Mouse (Mus musculus): Measurements from ENCODE around the gene Cpsf3. TPM values are rescaled to one million over a fixed set of nuclear protein-coding genes. Genes with fewer than 3 reads are reported as not detected.
A peak's percentile ranks its signal among the peaks of the same experiment; 100 is the strongest.

The Cpsf3 gene
- total RNA-seq (2017) = 112 and 118 TPM in 2 replicates

DNA sequence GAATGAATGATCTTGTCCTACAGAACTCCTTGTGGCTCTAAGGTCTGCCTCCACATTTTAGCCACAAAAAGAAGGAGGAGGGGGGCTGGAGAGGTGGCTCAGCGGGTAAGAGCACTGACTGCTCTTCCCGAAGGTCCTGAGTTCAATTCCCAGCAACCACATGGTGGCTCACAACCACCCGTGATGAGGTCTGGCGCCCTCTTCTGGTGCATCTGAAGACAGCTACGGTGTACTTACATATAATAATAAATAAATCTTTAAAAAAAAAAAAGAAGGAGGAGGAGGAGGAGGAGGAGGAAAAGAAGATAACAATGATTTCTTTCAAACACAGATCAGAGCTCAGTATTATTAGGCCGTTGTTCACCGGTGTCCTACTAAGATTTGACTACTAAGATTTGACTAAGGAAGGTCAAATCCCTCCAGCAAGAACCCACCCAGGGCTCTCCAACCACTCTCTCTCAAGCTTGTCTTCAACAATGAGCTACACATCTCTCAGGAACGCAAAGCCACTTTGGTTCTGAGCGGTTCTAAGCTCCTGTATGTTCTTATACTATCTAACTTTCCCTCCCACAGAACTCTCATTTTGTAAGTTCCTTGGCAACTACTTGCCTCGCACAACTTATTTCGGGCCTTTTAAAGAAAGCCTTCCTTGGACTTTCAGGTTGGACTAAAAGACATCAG, at the start of gene Cpsf3:
TSS of gene Cpsf3 (plus strand) at position 631 of the 681 bp plus-strand sequence.
- no peak for ATAC-seq (ENCODE audit: extremely low read depth, insufficient number of reproducible peaks, low FRiP score, poor library complexity, severe bottlenecking)

DNA sequence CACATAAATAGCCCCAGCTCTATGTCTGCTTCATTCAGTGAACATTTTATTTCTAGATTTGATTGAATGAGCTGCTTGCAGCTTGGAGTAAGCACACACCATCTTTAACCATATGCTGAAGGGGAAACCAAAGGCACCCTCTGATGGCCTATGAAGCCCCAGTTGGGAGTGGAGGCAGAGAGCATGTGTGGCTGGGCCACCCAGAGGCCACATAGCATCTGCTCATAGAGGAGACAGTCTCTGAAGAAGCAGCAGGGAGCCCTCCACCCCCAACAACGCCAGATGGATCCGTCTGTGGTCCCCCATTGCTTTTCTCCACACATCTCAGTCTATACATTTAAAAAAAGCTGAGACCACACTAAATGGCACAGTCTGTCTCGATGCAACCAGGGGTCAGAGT, 43.2 kb upstream of the Cpsf3 start:
- no peak for ATAC-seq (ENCODE audit: extremely low read depth, insufficient number of reproducible peaks, low FRiP score, poor library complexity, severe bottlenecking)

DNA sequence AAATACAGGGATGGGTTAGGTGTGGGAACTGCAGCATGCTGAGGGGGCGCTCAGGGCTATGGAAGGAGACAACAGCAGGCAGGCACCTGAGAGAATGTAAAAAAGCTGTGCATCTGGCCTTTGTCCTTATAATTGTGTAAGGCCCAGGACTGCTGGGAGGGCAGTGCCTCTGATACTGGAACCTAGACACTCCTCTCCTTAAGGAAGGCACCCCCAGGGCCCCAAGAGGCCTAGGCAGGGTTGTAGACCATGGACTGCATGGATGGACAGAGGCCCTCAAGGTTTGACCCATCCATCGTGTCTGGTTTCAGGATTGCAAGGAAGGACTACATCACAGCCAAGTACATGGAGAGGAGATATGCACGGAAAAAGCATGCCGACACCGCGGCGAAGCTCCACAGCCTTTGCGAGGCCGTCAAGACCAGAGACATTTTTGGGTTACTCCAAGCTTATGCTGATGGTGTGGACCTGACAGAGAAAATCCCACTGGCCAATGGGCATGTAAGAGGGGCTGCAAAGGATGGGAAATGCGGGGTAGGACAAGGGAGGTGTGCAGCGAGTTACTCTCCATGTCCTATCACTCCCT, 40.7 kb upstream of the Cpsf3 start:
- ATAC-seq (ENCODE audit: extremely low read depth, insufficient number of reproducible peaks, low FRiP score, poor library complexity, severe bottlenecking) = no peak

DNA sequence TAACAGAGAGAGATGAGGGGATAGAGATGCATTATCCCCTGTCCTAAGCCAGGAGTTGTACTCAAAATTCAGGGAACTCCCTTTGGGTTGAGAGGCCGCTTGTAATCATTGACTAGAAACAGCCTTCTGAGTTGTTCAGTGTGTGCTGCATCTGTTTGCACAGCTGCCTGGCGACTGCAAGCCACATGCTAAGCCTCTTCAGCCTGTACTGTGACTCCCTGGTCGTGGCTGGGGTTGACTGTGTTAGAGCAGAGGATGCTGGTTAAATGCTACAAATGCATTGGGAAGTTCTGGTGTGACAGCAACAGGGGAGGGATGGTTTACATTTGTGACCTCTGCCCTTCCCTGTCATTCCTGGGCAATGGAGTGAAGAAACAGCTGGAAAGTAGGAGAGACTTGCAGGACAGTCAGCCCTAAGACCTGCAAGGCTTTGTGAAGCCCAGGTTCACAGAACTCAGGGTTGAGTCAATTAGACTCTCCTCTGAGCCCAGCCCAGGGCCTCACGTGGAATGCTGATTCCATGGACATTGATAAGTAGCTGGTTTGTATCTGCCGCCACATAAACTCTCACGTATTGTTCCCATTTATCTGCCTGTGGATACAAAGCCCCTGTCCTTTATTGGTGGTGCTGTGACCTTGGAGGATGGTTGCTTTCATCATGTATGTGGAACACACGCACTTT, 37.3 kb upstream of the Cpsf3 start:
- ATAC-seq (ENCODE audit: extremely low read depth, insufficient number of reproducible peaks, low FRiP score, poor library complexity, severe bottlenecking) = no peak

DNA sequence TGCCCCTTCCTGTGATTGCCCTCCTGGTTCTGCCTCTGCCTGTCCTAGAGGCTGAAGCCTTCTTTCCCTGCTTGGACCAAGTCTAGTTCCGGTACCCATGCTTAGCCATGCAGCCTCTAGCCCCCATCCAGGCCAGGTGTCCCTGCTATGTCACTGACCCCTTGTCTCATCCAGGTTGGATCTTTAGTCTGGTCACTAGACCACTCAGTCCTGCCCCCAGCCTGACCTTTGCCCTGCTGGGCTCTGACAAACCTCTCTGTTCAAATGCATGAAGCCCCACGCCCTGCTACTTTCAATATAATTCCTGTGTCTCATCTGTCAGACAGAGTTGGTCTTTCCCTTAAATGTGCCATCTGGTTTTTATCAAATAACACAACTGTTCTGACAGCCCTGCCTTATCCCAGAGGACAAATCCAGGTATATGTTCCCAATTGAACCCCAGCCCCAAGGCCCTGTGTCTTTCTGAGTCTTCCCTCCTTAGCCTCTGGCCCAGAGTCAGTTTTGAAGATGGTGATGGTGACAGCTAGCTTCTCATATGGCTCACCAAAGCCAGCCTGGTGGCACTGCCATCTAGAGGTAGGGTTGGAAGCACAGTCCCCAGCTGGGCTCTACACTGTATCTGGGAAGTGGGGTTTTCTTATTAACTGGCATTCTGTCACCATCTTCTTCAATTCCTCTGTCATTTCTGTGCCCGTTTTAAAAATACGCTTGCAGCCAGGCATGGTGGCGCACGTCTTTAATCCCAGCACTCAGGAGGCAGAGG, 24.5 kb upstream of the Cpsf3 start:
- peak; percentile 48 for ATAC-seq (ENCODE audit: extremely low read depth, insufficient number of reproducible peaks, low FRiP score, poor library complexity, severe bottlenecking)

DNA sequence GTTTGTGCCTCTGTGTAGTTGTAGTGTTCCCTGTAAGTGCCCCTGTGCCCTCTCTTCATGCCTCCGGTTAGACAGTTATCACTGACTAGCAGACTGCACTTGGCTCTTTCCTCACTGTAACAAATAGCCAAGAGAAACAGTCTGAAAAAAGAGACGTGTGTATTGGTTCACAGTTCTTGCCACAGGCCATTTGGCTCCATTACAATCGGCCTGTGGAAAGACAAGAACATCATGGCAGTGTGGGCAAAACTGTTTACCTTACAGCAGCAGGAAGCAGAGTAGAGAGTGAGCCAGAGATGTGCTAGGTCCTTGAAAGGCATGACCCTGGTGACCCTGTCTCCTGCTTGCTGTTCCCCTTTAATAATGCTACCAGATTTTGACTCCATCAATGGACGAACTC, 23.7 kb upstream of the Cpsf3 start:
- ATAC-seq (ENCODE audit: extremely low read depth, insufficient number of reproducible peaks, low FRiP score, poor library complexity, severe bottlenecking) = no peak

DNA sequence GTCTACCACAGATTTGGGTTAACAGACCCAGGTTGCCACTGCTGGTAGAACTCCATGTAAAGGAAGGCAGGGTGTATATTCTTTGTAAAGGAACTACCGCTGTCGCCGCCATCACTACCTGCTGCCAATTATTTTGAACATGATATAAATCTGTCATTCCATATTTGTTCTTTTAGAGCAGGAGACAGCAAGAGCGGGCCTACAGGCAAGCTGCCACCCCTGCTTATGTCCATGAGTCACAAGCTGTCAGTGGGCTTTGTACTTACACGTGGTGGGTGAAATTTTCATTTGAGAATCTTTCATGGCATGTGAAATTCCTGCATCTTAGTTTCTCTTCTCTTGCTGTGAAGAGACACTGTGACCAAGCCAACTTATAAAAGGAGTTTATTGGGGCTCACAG, 21.9 kb upstream of the Cpsf3 start:
- no peak for ATAC-seq (ENCODE audit: extremely low read depth, insufficient number of reproducible peaks, low FRiP score, poor library complexity, severe bottlenecking)

DNA sequence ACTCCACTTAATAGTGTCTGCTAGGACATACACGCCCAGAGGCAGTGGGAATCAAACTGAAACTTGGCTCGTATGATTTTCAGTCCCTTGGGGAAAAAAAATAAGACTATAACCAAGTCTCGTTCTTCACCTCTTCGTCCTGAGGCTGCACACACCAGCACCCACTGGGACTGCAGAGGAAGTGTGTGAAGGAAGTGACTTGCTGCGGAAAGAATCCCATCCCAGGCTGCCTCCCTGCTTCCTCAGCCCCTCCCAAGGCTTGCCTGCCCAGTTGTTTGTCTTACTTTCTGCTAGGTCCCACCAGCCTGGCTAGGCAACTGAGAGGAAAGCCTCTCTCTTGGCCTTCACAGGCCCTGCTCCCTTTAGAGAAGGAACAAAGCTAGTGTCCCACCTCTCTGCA, 20.9 kb upstream of the Cpsf3 start:
- ATAC-seq (ENCODE audit: extremely low read depth, insufficient number of reproducible peaks, low FRiP score, poor library complexity, severe bottlenecking) = no peak

DNA sequence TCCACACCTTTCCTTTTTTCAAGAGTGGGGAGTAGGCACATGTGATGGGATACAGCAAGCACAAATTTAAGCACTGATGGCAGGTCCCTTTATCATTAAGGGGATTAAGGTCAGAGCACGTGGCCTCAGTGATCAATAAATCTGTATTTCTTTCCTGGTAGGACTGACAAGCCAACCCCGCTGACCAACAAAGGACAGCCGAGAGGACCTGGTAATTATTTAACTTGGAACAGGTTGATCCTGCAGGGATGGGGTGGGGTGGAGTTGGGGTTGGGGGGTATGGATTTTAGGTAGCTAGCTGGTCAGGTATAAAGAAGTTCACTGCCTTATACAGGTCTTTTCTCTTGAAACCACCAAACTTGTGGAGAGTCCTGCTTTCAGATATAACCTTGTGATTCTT, 20.2 kb upstream of the Cpsf3 start:
- no peak for ATAC-seq (ENCODE audit: extremely low read depth, insufficient number of reproducible peaks, low FRiP score, poor library complexity, severe bottlenecking)

DNA sequence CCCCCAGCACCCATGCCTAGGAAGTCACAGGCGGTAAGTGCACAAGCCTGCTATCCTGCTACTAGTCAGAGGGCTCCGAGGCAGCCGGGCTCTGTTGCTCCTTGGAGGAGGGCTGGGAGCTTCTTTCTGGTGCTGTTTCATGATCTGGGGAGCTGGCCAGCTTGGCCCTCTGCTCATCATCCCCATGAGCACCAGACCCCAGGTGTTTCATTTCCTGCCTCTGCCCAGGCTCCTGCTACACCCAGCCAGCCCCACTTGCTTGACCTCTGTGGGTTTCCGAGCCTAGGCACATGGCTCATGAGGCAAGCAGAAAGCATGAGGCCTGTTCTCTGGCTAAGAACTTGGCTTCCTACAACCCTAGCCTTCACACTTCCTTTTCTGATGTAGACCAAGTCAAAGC, 19.7 kb upstream of the Cpsf3 start:
- no peak for ATAC-seq (ENCODE audit: extremely low read depth, insufficient number of reproducible peaks, low FRiP score, poor library complexity, severe bottlenecking)

DNA sequence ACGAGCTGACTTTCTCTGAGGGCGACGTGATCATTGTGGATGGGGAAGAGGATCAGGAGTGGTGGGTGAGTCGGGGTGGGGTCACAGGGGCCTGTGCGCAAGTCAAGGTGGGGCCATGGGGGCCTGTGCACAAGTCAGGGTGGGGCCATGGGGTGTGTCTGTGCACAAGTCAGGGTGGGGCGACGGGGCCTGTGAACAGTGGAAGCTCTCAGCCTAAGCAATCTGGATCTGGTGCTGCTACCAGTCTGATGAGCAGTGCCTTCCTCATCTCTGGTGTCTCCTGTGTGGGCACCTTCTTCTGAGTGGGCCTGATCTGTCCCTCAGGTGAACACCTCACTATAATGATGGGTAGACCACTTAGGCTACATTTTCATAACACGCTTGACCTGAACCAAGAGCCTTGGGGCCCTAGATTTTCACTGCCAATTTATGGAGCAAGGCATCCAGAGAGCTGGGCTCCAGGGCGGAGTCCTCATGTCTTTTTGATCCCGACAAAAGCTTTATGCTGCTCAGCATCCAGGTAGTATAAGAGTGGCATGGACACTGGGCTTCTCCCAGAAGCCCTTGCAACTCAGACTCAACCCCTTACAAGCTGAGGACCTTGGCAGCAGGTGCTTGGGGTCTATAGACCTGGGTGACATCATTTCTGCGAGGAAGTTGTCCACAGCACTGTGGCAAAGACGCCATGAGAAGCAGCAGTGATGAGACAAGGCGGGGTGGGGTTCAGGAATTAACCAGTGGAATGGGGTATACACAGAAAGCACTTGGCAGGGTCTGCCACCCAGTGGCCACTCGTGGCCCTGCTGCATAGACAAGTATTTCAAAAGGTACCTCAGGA, 19.0 kb upstream of the Cpsf3 start:
- ATAC-seq (ENCODE audit: extremely low read depth, insufficient number of reproducible peaks, low FRiP score, poor library complexity, severe bottlenecking) = peak; percentile 30; the same call in 1 of the 2 replicates

DNA sequence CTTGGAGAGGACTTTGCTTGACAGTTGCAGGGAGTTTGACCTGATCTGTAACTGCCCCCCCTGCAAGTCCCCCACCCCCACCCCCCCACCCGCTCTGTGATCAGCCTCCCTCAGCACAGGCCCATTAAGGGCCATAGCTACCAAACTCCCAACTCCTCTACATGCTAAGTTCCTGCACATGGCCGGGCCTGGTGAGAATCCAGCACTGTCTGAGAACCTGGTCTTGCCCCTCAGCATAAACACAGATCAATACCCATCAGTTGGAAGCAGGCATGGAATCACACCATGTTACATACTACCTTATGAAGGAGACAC, 18.4 kb upstream of the Cpsf3 start:
- no peak for ATAC-seq (ENCODE audit: extremely low read depth, insufficient number of reproducible peaks, low FRiP score, poor library complexity, severe bottlenecking)

DNA sequence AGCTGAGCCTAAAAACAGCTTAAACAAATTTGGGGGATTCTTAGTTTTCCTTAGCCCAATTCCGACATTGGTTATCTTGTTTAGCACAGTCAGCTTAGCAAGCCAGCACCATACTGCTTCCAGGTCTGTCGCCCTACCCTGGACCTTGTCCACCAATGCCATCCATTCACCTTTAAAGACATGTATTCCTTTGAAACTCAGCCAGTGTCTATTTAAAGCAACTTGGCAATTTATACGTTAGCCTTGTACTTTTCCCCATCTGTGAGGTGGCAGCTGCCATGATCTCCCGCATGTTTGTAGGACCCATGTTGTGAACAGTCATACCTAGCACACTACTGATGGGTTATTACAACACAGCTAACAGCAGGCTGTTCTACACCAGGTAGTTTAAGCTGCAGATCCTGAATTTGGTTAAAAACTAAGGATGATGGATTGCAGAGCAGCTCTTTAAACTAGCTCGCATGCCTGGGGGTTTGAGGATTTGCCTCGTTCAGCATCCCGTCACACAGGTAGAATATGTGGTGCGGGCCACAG, 17.0 kb upstream of the Cpsf3 start:
- ATAC-seq (ENCODE audit: extremely low read depth, insufficient number of reproducible peaks, low FRiP score, poor library complexity, severe bottlenecking) = no peak

DNA sequence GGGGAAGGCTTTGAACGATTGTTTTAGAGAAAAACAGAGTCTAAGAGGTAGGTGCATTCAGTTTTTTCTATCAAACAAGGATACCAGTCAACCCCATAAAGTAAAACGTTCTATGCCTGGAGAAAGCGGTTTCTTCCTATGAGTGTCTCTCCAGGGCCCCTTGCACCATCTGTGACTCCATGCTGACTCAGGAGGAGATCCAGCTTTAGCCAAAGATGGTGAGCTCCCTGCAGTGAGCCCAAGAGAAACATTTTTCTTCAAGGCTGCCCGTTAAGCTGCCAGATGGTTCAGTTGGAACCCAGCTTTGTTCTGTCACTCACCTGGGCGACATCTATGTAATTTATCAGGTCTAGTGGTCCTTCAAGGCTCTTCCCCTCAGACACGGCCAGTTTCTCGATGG, 10.7 kb upstream of the Cpsf3 start:
- no peak for ATAC-seq (ENCODE audit: extremely low read depth, insufficient number of reproducible peaks, low FRiP score, poor library complexity, severe bottlenecking)

DNA sequence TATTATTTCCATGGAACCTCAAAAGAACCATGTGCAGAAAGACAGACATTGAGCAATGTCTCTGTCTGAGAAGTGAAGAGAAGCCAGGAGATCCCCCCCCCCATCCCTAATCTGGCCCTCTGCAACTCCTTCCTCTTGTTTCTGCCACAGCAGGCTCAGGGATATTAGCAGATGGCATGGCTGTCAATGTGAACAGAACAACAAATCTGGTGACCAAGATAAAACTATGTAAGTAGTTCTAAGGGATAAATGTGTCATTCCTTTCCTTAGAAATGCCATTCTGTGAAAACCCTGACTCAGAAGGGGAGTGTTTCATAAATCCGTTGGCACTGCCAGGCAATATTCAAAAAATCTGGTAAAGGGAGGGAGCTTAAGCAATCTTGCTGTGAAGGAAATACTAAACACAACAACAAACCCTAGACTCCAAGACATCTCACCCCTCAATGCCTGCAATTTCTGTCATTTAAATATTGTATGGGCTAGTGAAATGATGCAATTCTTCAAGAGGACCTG, 7.8 kb upstream of the Cpsf3 start:
- no peak for ATAC-seq (ENCODE audit: extremely low read depth, insufficient number of reproducible peaks, low FRiP score, poor library complexity, severe bottlenecking)

DNA sequence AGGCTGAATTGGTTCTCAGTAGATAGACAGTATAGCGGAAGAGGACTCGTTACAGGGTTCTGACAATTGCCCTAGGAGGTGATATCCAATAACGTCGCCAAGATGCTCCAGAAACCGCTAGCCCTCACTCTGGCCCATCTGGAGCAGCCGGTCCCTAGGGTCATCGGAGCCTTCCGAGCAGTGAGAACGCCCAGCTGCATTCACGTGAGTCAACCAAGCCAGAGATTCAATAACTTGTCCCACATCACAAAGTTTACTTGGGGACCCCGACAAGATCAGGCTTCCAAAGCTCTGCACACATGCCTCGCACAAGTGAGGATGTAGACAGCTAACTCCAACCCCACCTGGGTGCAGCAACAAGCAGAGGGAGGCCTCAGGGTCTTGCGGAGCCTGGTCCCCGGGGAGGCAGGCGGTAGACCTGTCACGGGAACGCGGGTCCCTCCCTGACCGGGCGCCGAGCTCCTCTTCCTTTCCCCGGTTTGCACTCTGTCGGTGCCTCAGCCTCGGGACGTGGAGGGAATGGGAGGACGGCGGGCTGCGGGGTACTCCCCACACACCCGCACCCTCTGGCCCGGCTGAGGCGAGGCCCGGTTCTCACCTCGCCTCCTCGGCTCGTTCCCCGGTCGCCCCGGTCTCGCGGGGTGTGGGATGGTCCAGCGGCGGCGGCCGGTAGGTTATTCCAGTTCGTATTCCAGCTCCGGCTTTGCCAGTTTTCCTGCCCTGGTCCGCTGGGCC, 484 bp downstream of the Cpsf3 start:
- ATAC-seq (ENCODE audit: extremely low read depth, insufficient number of reproducible peaks, low FRiP score, poor library complexity, severe bottlenecking) = peak; percentile 7; the same call in 1 of the 2 replicates

DNA sequence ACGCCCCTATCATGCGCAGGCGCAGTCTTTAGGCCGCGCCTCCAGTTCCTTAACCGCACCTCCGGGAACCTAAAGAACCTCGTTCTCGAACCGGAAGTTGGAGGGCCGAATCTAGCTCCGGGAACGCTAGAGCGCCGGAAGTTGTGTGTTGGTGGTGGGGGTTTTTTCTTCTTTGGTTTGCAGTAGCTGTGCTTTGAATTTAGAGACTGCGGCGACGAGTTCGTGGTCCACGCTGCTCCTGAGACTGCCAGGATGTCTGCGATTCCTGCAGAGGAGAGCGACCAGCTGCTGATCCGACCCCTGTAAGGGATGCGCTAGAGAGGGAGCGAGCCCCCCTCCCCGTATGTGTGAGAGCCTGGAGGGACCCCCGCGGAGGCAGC, 1.0 kb downstream of the Cpsf3 start, which contains the start of gene Itgb1bp1:
TSS of gene Itgb1bp1 (minus strand) at position 42 of the 380 bp plus-strand sequence.
- ATAC-seq (ENCODE audit: extremely low read depth, insufficient number of reproducible peaks, low FRiP score, poor library complexity, severe bottlenecking) = peak; percentile 82
